Mouse (Mus musculus) left cerebral cortex, adult 11 months (tissue): ENCODE measurements around the gene Exoc4.
A peak's percentile ranks its signal among the peaks of the same experiment; 100 is the strongest.

Experiments used
- DNase-seq: peaks from one replicate; pipeline ENCODE4 v3.0.0; 2022; ENCODE audit warnings: low spot score

Gene Exoc4

GRCm38 (mm10) chr6:33763970-33764369 lies 515.1 kb downstream of the Exoc4 start:
- DNase-seq: no peak

GRCm38 (mm10) chr6:33769251-33769650 lies 520.4 kb downstream of the Exoc4 start:
- no peak for DNase-seq

GRCm38 (mm10) chr6:33770021-33770420 lies 521.1 kb downstream of the Exoc4 start:
- DNase-seq: no peak

GRCm38 (mm10) chr6:33772551-33773315 lies 523.8 kb downstream of the Exoc4 start:
- no peak for DNase-seq

GRCm38 (mm10) chr6:33792604-33793003 lies 543.7 kb downstream of the Exoc4 start:
- DNase-seq: no peak

GRCm38 (mm10) chr6:33801254-33801653 lies 552.4 kb downstream of the Exoc4 start:
- no peak for DNase-seq

GRCm38 (mm10) chr6:33803481-33804098 lies 554.7 kb downstream of the Exoc4 start:
- DNase-seq: no peak

- peak; percentile 84 for DNase-seq
Measured at GRCm38 (mm10) chr6:33804775-33805174, 555.9 kb downstream of the Exoc4 start.

- DNase-seq: no peak
Measured at GRCm38 (mm10) chr6:33806072-33806782, 557.3 kb downstream of the Exoc4 start.

GRCm38 (mm10) chr6:33814386-33814785 lies 565.5 kb downstream of the Exoc4 start:
- no peak for DNase-seq

- no peak for DNase-seq
Measured at GRCm38 (mm10) chr6:33823171-33823570, 574.3 kb downstream of the Exoc4 start.

- DNase-seq: peak; percentile 45
Measured at GRCm38 (mm10) chr6:33823777-33824302, 575.0 kb downstream of the Exoc4 start.

GRCm38 (mm10) chr6:33828499-33828898 lies 579.6 kb downstream of the Exoc4 start:
- no peak for DNase-seq

- DNase-seq: no peak
Measured at GRCm38 (mm10) chr6:33829261-33829660, 580.4 kb downstream of the Exoc4 start.

GRCm38 (mm10) chr6:33831276-33831675 lies 582.4 kb downstream of the Exoc4 start:
- DNase-seq: no peak

- no peak for DNase-seq
Measured at GRCm38 (mm10) chr6:33832978-33833377, 584.1 kb downstream of the Exoc4 start.

- DNase-seq: no peak
Measured at GRCm38 (mm10) chr6:33836048-33836780, 587.3 kb downstream of the Exoc4 start.

- no peak for DNase-seq
Measured at GRCm38 (mm10) chr6:33842901-33843300, 594.0 kb downstream of the Exoc4 start.

GRCm38 (mm10) chr6:33859049-33859448 lies 610.2 kb downstream of the Exoc4 start:
- DNase-seq: no peak

- DNase-seq: no peak
Measured at GRCm38 (mm10) chr6:33865752-33866151, 616.9 kb downstream of the Exoc4 start.

- no peak for DNase-seq
Measured at GRCm38 (mm10) chr6:33866901-33867580, 618.2 kb downstream of the Exoc4 start.
